Mouse (Mus musculus): Measurements from ENCODE around the gene Vpreb3. TPM values are rescaled to one million over a fixed set of nuclear protein-coding genes. Genes with fewer than 3 reads are reported as not detected.
"Not testable (repeated sequence)": the region's sequence is repeated elsewhere in the genome, so short reads cannot be mapped to it uniquely, and the experiment has no call there.

Vpreb3 gene
- total and polyA plus RNA-seq, 3 experiments: 35.6 to 135 (median 90.1) TPM

DNA sequence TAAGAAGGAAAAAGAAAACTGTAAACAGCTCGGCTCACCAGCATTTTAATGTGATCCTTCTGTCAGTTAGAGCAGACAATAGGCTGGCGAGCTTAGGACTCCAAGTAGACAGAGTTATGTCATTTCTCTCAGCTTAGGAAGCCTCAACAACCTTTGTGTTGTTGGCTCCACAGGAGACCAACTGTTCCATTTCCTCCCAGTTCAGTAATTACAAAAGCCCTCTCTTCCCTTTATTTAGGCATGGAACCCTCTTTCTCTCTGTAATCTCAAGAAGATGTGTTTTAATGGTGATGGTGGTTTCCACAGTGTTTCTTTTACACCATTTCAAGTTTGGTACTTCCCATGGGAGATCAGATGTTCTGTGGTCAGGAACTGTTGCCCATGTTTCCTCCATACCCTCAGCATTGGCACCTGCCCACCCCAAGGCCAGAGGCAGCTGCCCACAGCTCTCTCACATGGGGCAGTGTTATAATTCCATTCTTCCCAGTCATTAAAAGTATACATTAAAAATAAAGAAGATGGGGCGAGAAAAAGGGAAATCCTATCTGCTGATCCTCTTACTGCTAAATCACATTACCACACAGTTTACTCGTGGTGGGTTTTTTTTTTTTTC lies 47.7 kb downstream of the Vpreb3 start:
- Histone ChIP-seq H3K27me3 (replicated peaks) (no peaks in the 10 kb centered on the region), H3K4me3 (replicated peaks in 1 of 3; ENCODE audit: low read depth in 2 of 3, low read length in 2 of 3, poor library complexity in 1 of 3) (no peak overlapping the region), H3K4me1 (ENCODE audit: control insufficient read depth in 1 of 2, insufficient read depth in 2 of 2) (peaks cover 0 to 10% of the 10 kb centered on the region in 2 experiments; a peak in 2 of 4 replicates), H3K36me3 (replicated peaks in 1 of 2; ENCODE audit: control insufficient read depth in 1 of 2, insufficient read depth in 1 of 2, low read length in 1 of 2) (peaks cover 0 to 2% of the 10 kb centered on the region in 2 experiments), H3K9me3 (replicated peaks; ENCODE audit: low read length) (no peaks in the 10 kb centered on the region), H3K4me2 (ENCODE audit: insufficient read depth, low read depth, poor library complexity, severe bottlenecking) (no peak overlapping the region), H3K27ac (ENCODE audit: insufficient read depth, low read depth) (no peak overlapping the region), H3K9ac (ENCODE audit: insufficient read depth, low read depth) (no peak overlapping the region), H3K79me2 (replicated peaks; ENCODE audit: control insufficient read depth, extremely low read depth, insufficient read depth, poor library complexity, severe bottlenecking) (no peaks in the 10 kb centered on the region)
- DNase-seq (ENCODE audit: extremely low read depth): no peak
- in situ Hi-C loops (cut with MboI; ENCODE audit: low pct_ligation_motif_present, low pct_unique_long_range_greater_than_20kb, low sequenced_read_pairs) (no loop called here), dilution Hi-C loops (cut with MboI; ENCODE audit: extremely low pct_ligation_motif_present, extremely low pct_unique_long_range_greater_than_20kb, low sequenced_read_pairs) (no loop called here)
- TF ChIP-seq ETS1 (conservative IDR thresholded peaks at IDR 0.05; ENCODE audit: low read depth, low read length): no peak

GRCm38 (mm10) chr10:75993616-75994240 lies 50.9 kb downstream of the Vpreb3 start:
- H3K9ac ChIP-seq (ENCODE audit: insufficient read depth, low read depth): no peak overlapping the region
- no peak overlapping the region for H3K4me3 ChIP-seq (replicated peaks in 1 of 3; ENCODE audit: low read depth in 2 of 3, low read length in 2 of 3, poor library complexity in 1 of 3)
- dilution Hi-C loops (cut with MboI; ENCODE audit: extremely low pct_ligation_motif_present, extremely low pct_unique_long_range_greater_than_20kb, low sequenced_read_pairs): no loop called here

GRCm38 (mm10) chr10:75994531-75995210 lies 51.8 kb downstream of the Vpreb3 start:
- H3K36me3 ChIP-seq (replicated peaks in 1 of 2; ENCODE audit: control insufficient read depth in 1 of 2, insufficient read depth in 1 of 2, low read length in 1 of 2); H3K27ac ChIP-seq (ENCODE audit: insufficient read depth, low read depth); H3K9me3 ChIP-seq (replicated peaks; ENCODE audit: low read length); H3K9ac ChIP-seq (ENCODE audit: insufficient read depth, low read depth); DNase-seq (ENCODE audit: extremely low read depth); in situ Hi-C loops (cut with MboI; ENCODE audit: low pct_ligation_motif_present, low pct_unique_long_range_greater_than_20kb, low sequenced_read_pairs); H3K79me2 ChIP-seq (replicated peaks; ENCODE audit: control insufficient read depth, extremely low read depth, insufficient read depth, poor library complexity, severe bottlenecking); dilution Hi-C loops (cut with MboI; ENCODE audit: extremely low pct_ligation_motif_present, extremely low pct_unique_long_range_greater_than_20kb, low sequenced_read_pairs); H3K4me2 ChIP-seq (ENCODE audit: insufficient read depth, low read depth, poor library complexity, severe bottlenecking); H3K27me3 ChIP-seq (replicated peaks); H3K4me3 ChIP-seq (replicated peaks in 1 of 3; ENCODE audit: low read depth in 2 of 3, low read length in 2 of 3, poor library complexity in 1 of 3): not testable (repeated sequence)
- peaks cover 0 to 10% of the 10 kb centered on the region in 2 experiments; a peak in 2 of 4 replicates for H3K4me1 ChIP-seq (ENCODE audit: control insufficient read depth in 1 of 2, insufficient read depth in 2 of 2)

More at GRCm38 (mm10) chr10:75993616-75994240, 50.9 kb downstream of the Vpreb3 start:
- H3K27ac ChIP-seq (ENCODE audit: insufficient read depth, low read depth): no peak overlapping the region
- H3K79me2 ChIP-seq (replicated peaks; ENCODE audit: control insufficient read depth, extremely low read depth, insufficient read depth, poor library complexity, severe bottlenecking): no peaks in the 10 kb centered on the region
- peaks cover 0 to 2% of the 10 kb centered on the region in 2 experiments for H3K36me3 ChIP-seq (replicated peaks in 1 of 2; ENCODE audit: control insufficient read depth in 1 of 2, insufficient read depth in 1 of 2, low read length in 1 of 2)
- no peaks in the 10 kb centered on the region for H3K9me3 ChIP-seq (replicated peaks; ENCODE audit: low read length)
- peaks cover 0 to 10% of the 10 kb centered on the region in 2 experiments; a peak in 2 of 4 replicates for H3K4me1 ChIP-seq (ENCODE audit: control insufficient read depth in 1 of 2, insufficient read depth in 2 of 2)
- in situ Hi-C loops (cut with MboI; ENCODE audit: low pct_ligation_motif_present, low pct_unique_long_range_greater_than_20kb, low sequenced_read_pairs): no loop called here
- H3K4me2 ChIP-seq (ENCODE audit: insufficient read depth, low read depth, poor library complexity, severe bottlenecking): no peak overlapping the region
- no peak for TF ChIP-seq SMC3 (IDR thresholded peaks at IDR 0.05; ENCODE audit: low read depth, low read length)
- TF ChIP-seq POLR2AphosphoS2 (IDR thresholded peaks at IDR 0.05; ENCODE audit: low read depth, low read length): no peak
- no peak for TF ChIP-seq NRF1 (IDR thresholded peaks at IDR 0.05; ENCODE audit: low read depth, low read length)
- no peak for TF ChIP-seq E2F4 (IDR thresholded peaks at IDR 0.05; ENCODE audit: insufficient replicate concordance, low read depth, low read length)
- no peaks in the 10 kb centered on the region for H3K27me3 ChIP-seq (replicated peaks)
- DNase-seq (ENCODE audit: extremely low read depth): no peak

All from CH12.LX (cell line).